Mouse (Mus musculus) layer of hippocampus, postnatal 36 days (tissue): ENCODE data around the gene Rnf144b. TPM values are rescaled to one million over a fixed set of nuclear protein-coding genes. Genes with fewer than 3 reads are reported as not detected.

ENCODE experiments used
- DNase-seq, 2 experiments: peaks; one replicate each; pipeline ENCODE4 v3.0.0; 2022
- total RNA-seq, 2 experiments: library from RNA; stranded (reverse); gene quantifications; 2 replicates each; pipeline ENCODE4 v1.2.3; 2021

Rnf144b gene
- 10 to 100 TPM; 10.6 to 11.0 TPM for total RNA-seq

- DNase-seq, result peak; percentile 31 to 34
These were observed at the start of gene Rnf144b for GRCm38 (mm10) chr13:47122537-47123430. Rnf144b (plus strand) TSS chr13:47122656.

DNA sequence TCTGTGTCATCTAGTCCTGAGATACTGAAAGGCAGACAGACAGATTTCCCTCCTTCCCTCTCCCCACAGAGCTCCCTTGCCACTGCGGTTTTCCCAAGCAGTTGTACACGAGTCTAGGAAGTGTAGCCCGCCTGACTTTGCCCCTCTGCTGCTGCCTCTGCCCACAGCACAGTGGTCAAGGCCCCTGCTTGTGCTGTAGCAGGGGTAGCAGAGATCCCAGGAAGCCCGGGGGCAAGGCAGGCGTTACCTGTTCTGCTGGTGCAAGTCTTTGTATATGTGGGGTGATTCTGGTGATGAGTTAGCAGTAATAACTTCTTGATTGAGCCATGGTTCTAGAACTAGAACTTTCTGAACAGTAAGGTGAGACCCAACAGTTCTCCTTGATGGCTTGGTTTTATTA is 46.3 kb upstream of the Rnf144b start:
- no peak for DNase-seq

GRCm38 (mm10) chr13:47077367-47077766 is 45.1 kb upstream of the Rnf144b start:
- no peak for DNase-seq

- DNase-seq, result no peak
These were observed 43.7 kb upstream of the Rnf144b start for GRCm38 (mm10) chr13:47078799-47079198.

DNA sequence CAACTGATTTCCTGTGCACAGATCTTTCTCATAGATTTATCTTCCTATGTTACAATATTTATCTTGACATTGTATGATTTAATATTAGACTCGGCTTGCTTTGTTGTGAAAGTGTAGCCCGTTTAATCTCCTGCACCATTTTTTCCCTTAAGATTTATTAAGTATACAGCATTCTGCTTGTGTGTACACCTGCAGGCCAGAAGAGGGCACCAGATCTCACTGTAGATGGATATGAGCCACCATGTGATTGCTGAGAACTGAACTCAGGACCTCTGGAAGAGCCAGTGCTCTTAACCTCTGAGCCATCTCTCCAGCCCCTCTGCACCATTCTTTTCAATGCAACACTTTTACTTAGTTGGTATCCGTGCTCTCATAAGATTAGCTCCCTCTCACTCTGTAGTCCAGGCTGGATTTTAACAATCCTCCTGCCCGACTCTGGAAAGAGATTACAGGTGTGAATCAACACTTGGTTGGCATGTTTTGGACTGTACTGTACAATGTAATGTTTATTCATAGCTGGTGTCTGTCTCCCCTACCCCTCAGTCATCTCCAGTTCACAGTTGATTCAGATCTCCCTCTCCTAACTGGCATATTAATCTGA is 41.5 kb upstream of the Rnf144b start:
- no peak for DNase-seq

DNA sequence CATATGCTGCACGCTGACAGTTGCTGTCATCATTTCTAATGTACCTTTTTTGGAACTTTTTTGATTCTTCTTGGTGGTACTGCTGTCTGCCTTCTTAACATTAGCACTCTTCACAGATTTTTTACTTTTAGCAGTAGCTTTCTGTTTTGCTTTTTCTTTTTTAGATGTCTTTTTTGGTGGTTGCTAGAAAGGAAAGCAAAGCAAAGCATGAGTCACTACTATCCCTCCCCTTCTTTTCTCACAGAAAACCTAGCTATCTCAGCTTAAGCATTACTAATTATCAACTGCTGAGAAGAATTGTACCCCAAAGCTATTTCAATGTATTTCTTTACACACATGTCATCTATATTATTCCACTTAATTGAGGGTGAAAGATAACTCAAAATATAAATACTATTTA is 34.0 kb upstream of the Rnf144b start:
- no peak for DNase-seq

GRCm38 (mm10) chr13:47089271-47089670 is 33.2 kb upstream of the Rnf144b start:
- no peak for DNase-seq

GRCm38 (mm10) chr13:47093791-47094190 is 28.7 kb upstream of the Rnf144b start:
- no peak for DNase-seq

DNA sequence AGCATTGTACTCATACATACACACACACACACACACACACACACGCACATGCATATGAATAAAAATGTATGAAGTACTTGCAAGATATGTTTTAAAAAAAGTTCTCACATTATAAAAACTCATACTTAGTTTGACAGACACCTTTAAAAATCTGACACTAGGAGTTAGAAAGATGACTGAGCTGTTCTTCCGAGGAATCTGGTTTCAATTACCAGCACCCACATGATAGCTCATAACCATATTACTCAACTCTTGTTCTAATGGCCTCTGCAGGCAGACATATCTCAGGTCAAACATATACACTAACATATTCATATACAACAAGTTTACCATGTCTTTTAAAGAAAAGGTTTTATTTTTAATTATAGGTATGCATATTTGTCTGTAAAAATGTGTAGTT is 25.9 kb upstream of the Rnf144b start:
- DNase-seq, result no peak

- no peak for DNase-seq
These were observed 23.2 kb upstream of the Rnf144b start for GRCm38 (mm10) chr13:47099265-47099664.

DNA sequence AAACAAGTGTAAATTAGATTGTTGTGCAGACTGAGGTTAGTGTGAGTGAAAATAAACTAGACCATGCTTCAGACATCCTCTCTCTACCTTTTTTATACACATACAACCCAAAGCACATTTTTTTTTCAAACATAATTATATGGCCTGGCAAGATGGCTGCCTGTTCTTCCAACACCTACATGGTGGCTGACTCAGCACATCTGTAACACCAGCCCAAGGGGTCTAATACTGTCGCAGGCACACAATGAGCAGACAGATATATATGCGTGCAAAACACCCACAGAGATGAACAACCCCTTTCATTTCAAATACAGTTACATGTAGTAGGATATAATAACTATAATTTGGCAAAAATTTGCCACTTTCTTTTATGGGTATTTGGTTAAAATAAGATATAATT is 21.9 kb upstream of the Rnf144b start:
- no peak for DNase-seq

- no peak for DNase-seq
These were observed 18.3 kb upstream of the Rnf144b start for GRCm38 (mm10) chr13:47104146-47104545.

GRCm38 (mm10) chr13:47104856-47105541 is 17.5 kb upstream of the Rnf144b start:
- DNase-seq, result no peak

DNA sequence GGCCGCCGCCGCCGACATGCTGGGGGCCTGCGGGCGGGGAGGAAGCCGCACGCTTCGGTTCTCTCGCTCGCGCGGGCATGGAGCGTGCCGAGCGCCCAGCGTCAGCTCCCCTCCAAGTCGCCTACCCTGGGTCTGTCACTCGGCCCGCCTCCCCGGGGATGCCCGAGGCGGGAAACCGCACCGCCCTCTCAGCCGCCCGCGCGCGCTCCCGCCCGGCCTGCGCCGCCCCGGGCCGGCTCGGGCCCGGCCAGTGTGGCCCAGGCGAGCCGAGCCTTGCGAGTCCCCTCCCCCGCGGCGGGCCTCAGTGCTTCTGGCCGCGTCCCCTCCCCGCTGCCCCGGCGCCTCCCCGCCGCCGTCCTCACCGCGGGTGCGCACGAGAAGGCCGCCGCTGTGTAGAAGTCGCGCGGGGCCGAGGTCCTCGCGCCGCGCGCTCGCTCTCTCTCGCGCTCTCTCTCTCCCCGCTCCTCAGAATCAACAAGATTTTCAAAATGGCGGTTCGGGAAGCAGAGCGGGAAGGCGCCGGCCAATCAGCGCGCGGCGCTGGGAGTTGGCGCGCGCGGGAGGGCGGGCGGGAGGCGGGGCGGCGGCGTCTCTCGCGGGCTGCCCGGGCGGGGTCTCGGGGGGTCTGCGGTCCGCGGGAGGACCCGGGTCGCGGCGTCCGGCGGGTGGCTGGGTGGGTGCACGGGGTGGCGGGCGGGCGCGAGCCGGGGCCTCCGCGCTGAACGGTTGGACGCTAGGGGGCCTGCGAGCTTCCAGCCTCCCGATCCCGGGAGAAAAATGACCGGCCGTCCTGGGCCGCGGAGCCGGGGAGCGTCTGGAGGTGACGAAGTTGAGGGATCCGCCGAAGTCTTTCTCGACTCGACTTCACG is 16.5 kb upstream of the Rnf144b start, which contains the start of gene Dek:
Gene Dek (minus strand): TSS at position 491 of the 869 bp plus-strand sequence.
- peak; percentile 82 to 84 for DNase-seq

DNA sequence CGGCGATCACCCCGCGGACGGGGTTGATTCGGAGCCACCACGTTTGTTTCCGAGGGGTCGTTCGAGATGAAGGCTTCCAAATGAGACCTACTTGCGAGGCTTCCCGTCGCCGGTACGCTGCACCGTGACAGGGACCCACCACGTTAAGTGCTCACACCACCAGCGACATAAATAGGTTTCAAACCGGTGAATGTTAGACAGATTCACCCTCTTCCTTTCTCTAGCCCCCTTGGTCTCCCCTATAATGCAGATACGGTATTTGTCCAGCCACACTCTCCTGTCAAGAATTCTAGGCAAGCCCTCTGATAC is 15.9 kb upstream of the Rnf144b start:
- DNase-seq, result no peak

DNA sequence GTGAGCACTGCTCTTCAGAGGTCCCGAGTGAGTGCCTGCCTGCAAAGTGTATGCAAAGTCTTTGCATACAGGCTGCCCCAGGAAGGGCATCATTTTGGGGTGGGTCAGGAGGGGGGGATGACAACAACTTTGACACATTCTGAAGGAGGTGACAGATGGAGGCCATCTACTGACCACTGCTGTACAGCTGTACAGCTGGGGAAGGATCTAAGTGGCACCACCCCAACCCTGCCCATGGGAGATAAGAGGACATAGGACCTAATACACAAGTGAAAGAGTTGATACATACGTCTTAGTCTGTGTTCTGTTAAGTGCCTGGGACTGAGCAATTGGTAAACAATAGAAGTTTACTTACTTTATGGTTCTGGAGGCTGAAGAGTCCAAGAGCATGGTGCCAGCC is 13.2 kb upstream of the Rnf144b start:
- DNase-seq, result no peak

DNA sequence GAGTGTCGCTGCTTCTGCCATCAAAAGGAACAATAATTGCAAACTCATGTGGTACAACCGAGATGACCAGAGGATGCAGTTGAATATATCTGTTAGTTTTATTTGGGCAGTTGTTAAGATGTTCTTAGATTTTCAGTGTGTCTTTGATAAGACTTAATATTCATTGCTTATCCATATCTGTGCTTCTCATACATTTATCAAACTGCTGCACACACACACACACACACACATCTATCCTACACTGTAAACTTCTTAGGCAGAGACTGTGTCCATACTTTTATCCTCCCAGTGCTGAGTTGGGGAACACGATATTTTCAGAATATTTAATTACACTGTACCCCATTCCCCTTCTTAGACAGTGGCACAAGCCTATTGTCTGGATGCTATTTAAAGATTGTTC is 11.3 kb upstream of the Rnf144b start:
- DNase-seq, result no peak

GRCm38 (mm10) chr13:47112056-47112455 is 10.4 kb upstream of the Rnf144b start:
- no peak for DNase-seq

- no peak for DNase-seq
These were observed 9.5 kb upstream of the Rnf144b start for GRCm38 (mm10) chr13:47112924-47113323.

- no peak for DNase-seq
These were observed 6.5 kb upstream of the Rnf144b start for GRCm38 (mm10) chr13:47116000-47116399.

- no peak for DNase-seq
These were observed 1.0 kb upstream of the Rnf144b start for GRCm38 (mm10) chr13:47121333-47121889.

GRCm38 (mm10) chr13:47124449-47124848 is 2.0 kb downstream of the Rnf144b start:
- DNase-seq, result no peak
